Mouse (Mus musculus): Measurements from ENCODE around the gene Cbr4. TPM values are rescaled to one million over a fixed set of nuclear protein-coding genes. Genes with fewer than 3 reads are reported as not detected.

Gene Cbr4
- polyA plus RNA-seq, 1 experiment from 2014 or later = 31.4 TPM

DNA sequence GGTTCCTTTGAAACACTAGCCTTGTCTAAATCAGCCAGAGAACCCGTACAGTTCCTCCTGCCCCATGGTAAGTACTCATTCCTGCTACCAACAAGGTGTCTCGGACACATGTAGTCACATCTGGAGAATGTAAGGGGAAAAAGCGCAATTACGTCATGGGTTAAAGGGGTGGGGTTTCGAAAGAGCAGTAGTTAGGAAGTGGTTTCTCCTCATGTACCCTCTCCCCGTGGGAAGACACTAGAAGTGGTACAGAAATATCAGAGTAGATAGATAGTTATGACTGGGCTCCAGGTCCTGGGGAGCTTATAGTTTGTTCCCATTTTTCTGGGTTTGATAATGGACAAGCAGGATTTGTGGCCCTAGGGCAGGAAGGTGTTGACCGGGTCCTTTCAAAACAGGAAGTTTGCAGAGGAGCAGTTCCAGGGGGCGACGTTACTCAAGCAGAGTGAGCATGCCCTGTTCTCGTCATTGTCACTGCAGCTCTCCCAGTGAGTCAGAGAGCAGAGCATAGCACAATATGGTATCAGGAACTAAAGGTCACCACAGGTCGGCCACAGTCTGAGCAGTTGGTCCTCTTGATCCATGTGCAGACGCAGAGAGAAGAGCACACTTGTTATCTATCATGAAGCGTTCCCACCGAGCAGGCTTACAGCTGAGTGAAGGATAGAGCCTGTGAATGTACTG is 30.1 kb downstream of the Cbr4 start:
- POLR2A ChIA-PET = no interaction called here

DNA sequence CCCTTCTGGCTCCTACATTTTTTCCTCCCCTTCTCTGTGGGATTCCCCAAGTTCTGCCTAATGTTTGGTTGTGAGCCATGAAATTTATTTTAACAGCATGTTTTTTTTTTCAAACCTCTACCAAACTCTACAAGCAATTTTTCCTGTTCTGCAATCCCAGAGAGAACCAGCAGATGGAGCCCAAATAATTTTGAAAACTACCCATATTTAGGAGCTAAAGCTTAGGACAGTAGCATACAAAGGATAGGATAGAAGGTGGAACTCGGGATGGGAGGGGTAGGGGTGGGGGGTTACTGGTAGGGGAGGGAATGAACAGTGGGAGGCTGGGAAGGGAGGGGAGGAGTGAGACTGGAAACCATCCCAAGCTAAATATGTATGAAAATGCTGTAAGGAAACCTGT is 34.6 kb downstream of the Cbr4 start:
- POLR2A ChIA-PET = interaction anchor here (0.6 to 1.0 kb wide), 2 partner anchors 12 to 354 kb away, joined by 3 to 7 read pairs; no protein-coding TSS in a partner anchor
- CTCF ChIA-PET = interaction anchor here (0.6 to 1.9 kb wide), 8 partner anchors 9 to 617 kb away, joined by 3 to 7 read pairs (median 4); no protein-coding TSS in a partner anchor
- DNase-seq (ENCODE audit: low read depth, low spot score) = no peak
- no peaks in the 10 kb centered on the region for H3K27me3 ChIP-seq
- in situ Hi-C loops (cut with MboI; ENCODE audit: low pct_unique_long_range_greater_than_20kb) = loop anchor here (25.0 kb wide), 1 partner anchor 885 kb away; the partner anchor contains the start of gene Mfap3l
- ATAC-seq = no peak
- peak; percentile 51 for TF ChIP-seq CTCF (IDR thresholded peaks at IDR 0.05)

More for the DNA sequence above, 30.1 kb downstream of the Cbr4 start:
- no peak for TF ChIP-seq CTCF (IDR thresholded peaks at IDR 0.05)
- DNase-seq (ENCODE audit: low read depth, low spot score) = no peak
- peak; percentile 45 for ATAC-seq
- CTCF ChIA-PET = interaction anchor here (1.0 to 1.5 kb wide), 3 partner anchors 17 to 40 kb away, joined by 3 read pairs; no protein-coding TSS in a partner anchor
- in situ Hi-C loops (cut with MboI; ENCODE audit: low pct_unique_long_range_greater_than_20kb) = loop anchor here (5.0 to 25.0 kb wide), 4 partner anchors 293 to 1013 kb away; partner anchors contain the start of genes Aadat, Gm10283, Mfap3l and Sh3rf1
- no peaks in the 10 kb centered on the region for H3K27me3 ChIP-seq

DNA sequence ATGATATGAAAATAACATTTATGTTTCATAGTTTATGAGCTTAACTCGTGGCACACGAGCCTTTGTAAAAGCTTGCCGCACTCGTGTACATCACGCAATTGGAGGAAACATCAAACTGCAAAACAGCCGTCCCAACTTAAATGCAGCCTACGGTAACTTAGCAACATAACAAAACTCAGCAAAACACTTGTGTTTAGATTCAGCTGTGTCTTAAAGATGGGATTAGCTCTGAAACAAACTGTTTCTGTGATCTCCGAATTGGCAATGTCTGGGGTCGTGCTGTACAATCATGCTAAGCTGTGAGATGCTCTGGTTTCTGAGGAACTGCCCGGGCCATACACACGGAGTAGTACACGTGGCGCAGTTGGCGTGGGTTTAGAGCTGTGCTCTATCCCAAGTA is 39.5 kb downstream of the Cbr4 start:
- in situ Hi-C loops (cut with MboI; ENCODE audit: low pct_unique_long_range_greater_than_20kb) = no loop called here
- POLR2A ChIA-PET = no interaction called here
- H3K27me3 ChIP-seq = no peaks in the 10 kb centered on the region
- CTCF ChIA-PET = interaction anchor here (0.9 to 2.7 kb wide), 5 partner anchors 11 to 348 kb away, joined by 3 to 8 read pairs (median 4); no protein-coding TSS in a partner anchor
- ATAC-seq = no peak
- TF ChIP-seq CTCF (IDR thresholded peaks at IDR 0.05) = no peak
- DNase-seq (ENCODE audit: low read depth, low spot score) = no peak

DNA sequence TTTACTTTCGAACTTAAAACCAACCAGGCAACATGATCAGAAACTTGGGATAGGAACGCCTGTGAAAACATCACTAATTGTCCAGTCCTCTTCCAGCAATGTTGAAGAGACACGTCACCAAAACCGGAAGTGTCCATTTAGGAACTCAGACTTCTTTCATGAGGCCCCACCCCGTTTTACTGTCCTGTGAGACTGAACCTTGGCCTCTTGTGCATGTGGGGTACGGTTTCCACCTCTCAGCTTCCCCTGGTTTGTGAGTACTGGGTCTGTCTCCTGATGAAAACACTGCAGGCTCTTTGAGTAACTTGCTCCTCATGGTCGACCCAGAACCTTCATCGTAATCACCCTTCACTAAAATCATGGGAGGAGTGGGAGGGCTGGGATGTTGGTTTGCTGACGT is 40.7 kb downstream of the Cbr4 start:
- no peaks in the 10 kb centered on the region for H3K27me3 ChIP-seq
- no peak for TF ChIP-seq CTCF (IDR thresholded peaks at IDR 0.05)
- ChIA-PET POLR2A (no interaction called here), CTCF (interaction anchor here (1.9 to 2.7 kb wide), 2 partner anchors 12 to 347 kb away, joined by 6 to 8 read pairs; no protein-coding TSS in a partner anchor)
- ATAC-seq (no peak), DNase-seq (ENCODE audit: low read depth, low spot score) (no peak)
- in situ Hi-C loops (cut with MboI; ENCODE audit: low pct_unique_long_range_greater_than_20kb) = no loop called here

DNA sequence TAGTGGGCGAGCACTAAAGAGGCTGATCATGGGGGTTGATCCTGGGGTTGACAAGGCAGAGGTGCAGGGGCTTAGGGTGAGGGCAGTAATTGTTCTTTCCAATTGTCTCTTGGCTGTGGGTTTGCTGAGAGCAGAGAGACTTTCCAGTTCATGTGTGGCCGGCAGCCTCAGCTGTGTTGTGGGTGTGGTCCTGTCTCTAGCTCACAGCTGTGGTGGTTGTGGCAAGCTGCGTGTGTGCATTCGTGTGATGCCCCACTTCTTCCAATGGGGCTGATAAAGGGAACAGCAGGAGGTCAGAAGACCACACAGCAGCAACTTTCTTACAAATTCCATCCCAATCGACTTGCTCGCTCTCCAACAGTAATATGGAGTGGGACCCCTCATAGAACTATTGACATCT is 41.1 kb downstream of the Cbr4 start:
- CTCF ChIA-PET = no interaction called here
- in situ Hi-C loops (cut with MboI; ENCODE audit: low pct_unique_long_range_greater_than_20kb) = no loop called here
- no peak for ATAC-seq
- DNase-seq (ENCODE audit: low read depth, low spot score) = no peak
- H3K27me3 ChIP-seq = no peaks in the 10 kb centered on the region
- POLR2A ChIA-PET = no interaction called here
- TF ChIP-seq CTCF (IDR thresholded peaks at IDR 0.05) = no peak

DNA sequence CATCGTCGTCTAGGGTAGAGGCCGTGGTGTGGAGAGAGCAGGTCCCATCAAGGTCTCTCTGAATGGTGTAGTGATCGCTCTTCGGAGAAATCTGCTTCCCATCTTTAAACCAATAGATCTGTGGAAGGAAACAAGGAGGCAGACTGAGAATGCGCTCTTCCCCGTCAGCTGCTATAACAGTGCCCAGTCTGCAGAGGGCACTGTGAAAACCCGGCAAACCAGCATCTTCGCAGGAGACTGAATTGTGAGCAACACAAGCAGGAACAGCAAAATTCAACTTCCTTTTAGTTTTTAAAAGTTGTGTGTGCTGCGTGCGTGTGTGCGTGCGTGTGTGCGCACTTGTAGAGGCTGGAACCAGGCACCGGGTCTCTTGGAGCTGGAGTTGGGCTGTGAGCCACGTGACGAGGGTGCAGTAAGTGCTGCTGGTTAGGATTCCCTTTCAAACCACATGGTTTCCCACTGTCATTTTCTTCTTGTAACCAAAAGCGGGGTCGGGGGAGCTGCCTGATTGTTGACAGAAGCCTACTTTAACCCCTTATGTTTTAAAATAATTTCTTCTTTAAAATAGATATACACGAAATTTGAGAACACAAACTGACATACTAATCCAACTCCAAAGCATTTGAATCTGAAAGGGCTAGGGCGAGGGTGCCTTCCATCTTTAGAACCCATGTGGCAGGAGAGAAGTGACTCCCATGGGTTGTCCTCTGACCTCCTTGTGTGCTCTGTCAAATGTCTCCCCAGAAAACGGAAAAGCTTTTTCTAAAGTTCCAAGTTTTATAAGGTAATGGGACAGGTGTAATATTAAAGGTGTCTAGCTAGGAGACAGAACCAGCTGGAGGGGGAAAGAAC is 44.6 kb downstream of the Cbr4 start:
- TF ChIP-seq CTCF (IDR thresholded peaks at IDR 0.05) = peak; percentile 58
- no peaks in the 10 kb centered on the region for H3K27me3 ChIP-seq
- POLR2A ChIA-PET = no interaction called here
- in situ Hi-C loops (cut with MboI; ENCODE audit: low pct_unique_long_range_greater_than_20kb) = loop anchor here (10.0 kb wide), 1 partner anchor 523 kb away; no protein-coding TSS in a partner anchor
- no peak for ATAC-seq
- DNase-seq (ENCODE audit: low read depth, low spot score) = no peak
- CTCF ChIA-PET = interaction anchor here (0.9 to 1.4 kb wide), 3 partner anchors 10 to 347 kb away, joined by 3 to 5 read pairs (median 4); no protein-coding TSS in a partner anchor

DNA sequence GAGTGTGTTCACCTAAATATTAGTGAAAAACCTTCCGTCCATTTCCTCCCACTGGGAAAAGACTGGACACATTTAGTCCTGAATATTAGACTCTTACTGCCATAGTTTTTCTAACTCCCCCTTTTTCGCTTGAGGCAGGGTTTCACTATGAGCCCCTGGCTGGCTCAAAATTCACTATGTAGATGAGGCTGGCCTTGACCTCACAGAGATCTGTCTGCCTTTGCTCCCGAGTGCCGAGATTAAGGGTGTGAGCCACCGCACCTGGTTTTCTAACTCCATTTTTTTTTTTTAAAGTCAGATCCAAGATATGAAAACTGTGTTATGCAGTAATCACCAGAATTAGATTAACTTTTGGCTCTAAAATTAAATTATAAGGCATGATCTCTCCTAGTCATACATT is 45.3 kb downstream of the Cbr4 start:
- no peak for ATAC-seq
- no peak for DNase-seq (ENCODE audit: low read depth, low spot score)
- CTCF ChIA-PET = interaction anchor here (0.9 to 1.4 kb wide), 3 partner anchors 11 to 347 kb away, joined by 3 to 5 read pairs (median 4); no protein-coding TSS in a partner anchor

DNA sequence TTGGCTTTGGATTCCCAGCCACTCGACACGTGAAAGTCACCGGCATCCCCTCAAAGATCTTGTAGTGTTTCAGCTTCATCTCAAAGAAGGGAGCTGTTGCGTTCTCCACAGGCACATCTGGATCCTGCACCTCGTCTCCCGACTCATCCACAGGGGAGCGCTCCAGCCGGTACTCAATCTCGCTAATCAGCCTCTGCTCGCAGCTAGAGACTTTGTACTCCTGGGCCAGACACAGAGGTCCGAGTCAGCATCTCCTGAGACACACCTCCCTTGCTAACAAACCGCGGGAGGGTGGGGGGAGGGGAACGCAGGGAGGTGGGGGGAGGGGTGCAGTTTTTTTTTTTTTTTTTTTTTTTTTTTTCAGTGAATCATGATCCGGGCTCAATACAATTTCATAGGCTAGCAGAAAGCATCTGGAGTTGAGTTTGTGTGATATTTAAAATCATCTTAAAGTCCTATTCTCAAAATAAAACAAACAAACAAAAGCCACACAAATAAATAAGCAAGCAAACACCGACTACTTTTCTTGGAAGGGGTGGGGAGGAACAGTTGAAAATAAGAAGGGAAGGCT is 45.9 kb downstream of the Cbr4 start:
- in situ Hi-C loops (cut with MboI; ENCODE audit: low pct_unique_long_range_greater_than_20kb) = loop anchor here (10.0 kb wide), 1 partner anchor 521 kb away; no protein-coding TSS in a partner anchor
- no peak for DNase-seq (ENCODE audit: low read depth, low spot score)
- no peak for TF ChIP-seq CTCF (IDR thresholded peaks at IDR 0.05)
- ATAC-seq = no peak
- H3K27me3 ChIP-seq = no peaks in the 10 kb centered on the region
- POLR2A ChIA-PET = no interaction called here
- CTCF ChIA-PET = interaction anchor here (1.3 to 1.4 kb wide), 4 partner anchors 9 to 342 kb away, joined by 3 to 5 read pairs (median 4); no protein-coding TSS in a partner anchor

More for the DNA sequence above, 45.3 kb downstream of the Cbr4 start:
- in situ Hi-C loops (cut with MboI; ENCODE audit: low pct_unique_long_range_greater_than_20kb) = loop anchor here (10.0 kb wide), 1 partner anchor 522 kb away; no protein-coding TSS in a partner anchor
- H3K27me3 ChIP-seq = no peaks in the 10 kb centered on the region
- POLR2A ChIA-PET = no interaction called here
- TF ChIP-seq CTCF (IDR thresholded peaks at IDR 0.05) = no peak

DNA sequence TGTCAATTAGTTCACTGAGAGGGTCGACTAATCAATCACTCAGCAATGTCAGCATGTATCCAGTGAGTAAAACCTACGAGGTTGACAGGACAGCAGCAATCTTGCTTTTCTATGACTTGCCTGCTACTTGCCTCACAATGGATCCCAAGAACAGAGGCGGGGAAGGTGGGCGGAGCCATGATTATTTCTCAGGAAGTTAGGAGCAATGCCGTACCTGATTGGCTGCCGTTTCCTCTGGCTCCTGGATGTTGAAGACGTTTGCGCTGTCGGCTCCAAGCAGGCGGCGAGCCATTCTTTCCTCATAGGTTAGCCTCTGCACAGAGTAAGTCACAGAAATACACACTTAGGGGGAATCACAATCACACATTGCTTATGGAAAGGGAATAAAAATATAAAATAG is 47.9 kb downstream of the Cbr4 start:
- DNase-seq (ENCODE audit: low read depth, low spot score) (no peak), ATAC-seq (no peak)
- ChIA-PET CTCF (interaction anchor here (1.1 kb wide), 1 partner anchor 340 kb away, joined by 4 read pairs; no protein-coding TSS in a partner anchor), POLR2A (interaction anchor here (0.5 kb wide), 1 partner anchor 124 kb away, joined by 4 read pairs; no protein-coding TSS in a partner anchor)
- no peaks in the 10 kb centered on the region for H3K27me3 ChIP-seq
- in situ Hi-C loops (cut with MboI; ENCODE audit: low pct_unique_long_range_greater_than_20kb) = loop anchor here (5.0 to 10.0 kb wide), 3 partner anchors 152 to 519 kb away; no protein-coding TSS in a partner anchor
- TF ChIP-seq CTCF (IDR thresholded peaks at IDR 0.05) = no peak

Measured in Patski (cell line).